Mouse (Mus musculus) ES-E14 (cell line): ENCODE measurements around the gene Clgn. TPM values are rescaled to one million over a fixed set of nuclear protein-coding genes. Genes with fewer than 3 reads are reported as not detected.
A peak's percentile ranks its signal among the peaks of the same experiment; 100 is the strongest.

Source experiments
- DNase-seq: peaks from one replicate; pipeline ENCODE4 v3.0.0-alpha.2; 2013; ENCODE audit warnings: low read depth, low spot score
- H3K27ac ChIP-seq: 2 replicates; pipeline ENCODE4 v1.5.1; 2012; ENCODE audit warnings: low read depth, mild to moderate bottlenecking, low read length, moderate library complexity, mixed read lengths; ENCODE audit not compliant: poor library complexity, insufficient read depth, severe bottlenecking
- H3K36me3 ChIP-seq: 2 replicates; pipeline ENCODE4 v1.6.1; 2012; ENCODE audit warnings: mild to moderate bottlenecking, low read length, moderate library complexity, mixed read lengths; ENCODE audit not compliant: control insufficient read depth, poor library complexity, insufficient read depth, severe bottlenecking
- H3K4me1 ChIP-seq, 2 experiments: fragments of 150-350 bp in 1 of 2; sonication (generic) in 1 of 2; 2 replicates each; pipeline ENCODE4 v1.6.1; 2012; ENCODE audit warnings: low read length in 2 of 2, mild to moderate bottlenecking in 1 of 2, mixed read lengths in 1 of 2; ENCODE audit not compliant: control insufficient read depth in 2 of 2, insufficient read depth in 2 of 2, poor library complexity in 1 of 2
- H3K4me3 ChIP-seq, 2 experiments: fragments of 150-350 bp in 1 of 2; sonication (generic) in 1 of 2; 2 replicates each; pipeline ENCODE4 v1.5.1; 2012; ENCODE audit warnings: low read length in 2 of 2, low read depth in 1 of 2, mild to moderate bottlenecking in 1 of 2, mixed read lengths in 1 of 2; ENCODE audit not compliant: insufficient read depth in 1 of 2, poor library complexity in 1 of 2, severe bottlenecking in 1 of 2
- H3K9ac ChIP-seq: 2 replicates; pipeline ENCODE4 v1.6.1; 2012; ENCODE audit warnings: low read depth, mild to moderate bottlenecking, low read length, mixed read lengths; ENCODE audit not compliant: poor library complexity, insufficient read depth, severe bottlenecking
- H3K9me3 ChIP-seq: fragments of 150-350 bp; sonication (generic); 2 replicates; pipeline ENCODE4 v1.6.1; 2012; ENCODE audit warnings: low read depth, mild to moderate bottlenecking, low read length; ENCODE audit not compliant: control insufficient read depth, insufficient read depth
- CHD2 ChIP-seq: IDR thresholded peaks from 2 replicates; pipeline ENCODE4 v1.6.1; 2014; ENCODE audit warnings: mild to moderate bottlenecking, low read depth, low read length, inconsistent platforms
- HCFC1 ChIP-seq: IDR thresholded peaks from 2 replicates; pipeline ENCODE4 v1.6.1; 2012; ENCODE audit warnings: low read length, inconsistent platforms, borderline replicate concordance; ENCODE audit not compliant: insufficient read depth
- MAFK ChIP-seq: IDR thresholded peaks from 2 replicates; pipeline ENCODE4 v1.6.1; 2014; ENCODE audit warnings: mild to moderate bottlenecking, low read depth, low read length, inconsistent platforms; ENCODE audit not compliant: insufficient read depth
- ZC3H11A ChIP-seq: IDR thresholded peaks from 2 replicates; pipeline ENCODE4 v1.6.1; 2012; ENCODE audit warnings: low read depth, mild to moderate bottlenecking, inconsistent platforms, low read length, borderline replicate concordance
- ZNF384 ChIP-seq: IDR thresholded peaks from 2 replicates; pipeline ENCODE4 v1.6.1; 2012; ENCODE audit warnings: low read depth, low read length, inconsistent platforms
- in situ Hi-C, 2 experiments: fragments of 600-800 bp; cut with MboI; formaldehyde crosslinking; loops; one replicate each; pipeline ENCODE4 v1.15.1; 2025; ENCODE audit warnings: low sequenced_read_pairs in 2 of 2, inconsistent platforms in 1 of 2; ENCODE audit not compliant: unreplicated experiment in 2 of 2
- total RNA-seq: library from RNA; depleted of rRNA; stranded (reverse); fragments of 300-350 nt; gene quantifications from 2 replicates; pipeline ENCODE4 v1.2.3, GENCODE M21; 2012

Gene Clgn
- total RNA-seq, 1 experiment, result 19.2 TPM

DNA sequence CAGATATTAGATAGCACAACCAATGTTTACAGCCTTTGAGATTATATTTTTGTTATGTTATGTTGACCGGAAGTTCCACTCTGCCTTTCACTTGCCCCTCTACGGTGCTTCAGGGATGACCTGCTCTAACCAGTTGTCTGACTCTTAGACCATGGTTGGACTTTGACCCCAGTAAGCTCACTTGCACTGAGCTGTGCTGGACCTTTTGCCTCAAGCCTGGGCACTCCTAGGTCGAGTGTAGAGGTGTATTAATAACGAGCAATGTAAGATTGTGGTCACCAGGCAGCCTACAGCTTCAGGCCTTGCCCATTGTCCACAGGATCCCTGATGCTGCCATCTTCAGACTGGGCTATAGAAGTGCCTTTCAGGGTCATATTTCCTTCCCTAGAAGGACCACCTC is 8.1 kb downstream of the Clgn start:
- no peak for DNase-seq
- Histone ChIP-seq H3K36me3 (no peaks in the 10 kb centered on the region), H3K9ac (no peak overlapping the region), H3K27ac (no peak overlapping the region), H3K9me3 (no peaks in the 10 kb centered on the region), H3K4me1 (peaks cover 0 to 11% of the 10 kb centered on the region in 2 experiments; a peak in 2 of 4 replicates), H3K4me3 (no peak overlapping the region)
- in situ Hi-C loops, result no loop called here
- TF ChIP-seq ZNF384 (no peak), CHD2 (no peak), HCFC1 (no peak)

GRCm38 (mm10) chr8:83405548-83405947 is 15.9 kb downstream of the Clgn start:
- TF ChIP-seq ZC3H11A, result no peak
- no peak for TF ChIP-seq HCFC1
- no peak for TF ChIP-seq MAFK
- no peak for TF ChIP-seq CHD2
- no peak for TF ChIP-seq ZNF384
- Histone ChIP-seq H3K4me3 (no peak overlapping the region), H3K36me3 (no peaks in the 10 kb centered on the region), H3K27ac (no peak overlapping the region), H3K9me3 (no peaks in the 10 kb centered on the region), H3K4me1 (no peaks in the 10 kb centered on the region; a peak in 1 of 4 replicates), H3K9ac (no peak overlapping the region)
- DNase-seq, result no peak
- in situ Hi-C loops, result no loop called here

DNA sequence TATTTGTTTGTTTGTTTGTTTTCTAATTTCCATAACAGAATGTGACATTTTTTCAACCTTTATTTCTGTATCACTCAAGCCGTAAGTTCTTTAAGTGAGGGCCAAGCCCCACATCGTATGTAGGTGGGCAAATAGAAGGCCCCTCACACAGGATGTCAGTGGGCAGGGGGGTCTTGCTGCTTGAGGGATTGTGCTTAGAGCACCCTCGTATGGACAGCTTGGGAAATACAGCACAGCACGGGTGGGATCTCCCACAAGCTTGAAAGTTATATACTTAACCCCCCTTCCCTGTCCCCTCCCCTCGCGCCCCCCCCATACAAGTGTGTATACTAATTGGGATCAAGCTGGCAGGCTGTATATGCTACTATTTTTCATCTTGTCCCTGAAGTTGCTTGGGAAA is 17.2 kb downstream of the Clgn start:
- no peak for TF ChIP-seq MAFK
- peak; percentile 66; the same call in 1 of the 2 replicates for TF ChIP-seq ZC3H11A
- TF ChIP-seq CHD2, result no peak
- TF ChIP-seq HCFC1, result no peak
- Histone ChIP-seq H3K4me3 (no peak overlapping the region), H3K9me3 (no peaks in the 10 kb centered on the region), H3K4me1 (no peaks in the 10 kb centered on the region; a peak in 1 of 4 replicates), H3K36me3 (no peaks in the 10 kb centered on the region), H3K27ac (no peak overlapping the region), H3K9ac (no peak overlapping the region)
- DNase-seq, result no peak
- in situ Hi-C loops, result no loop called here

- TF ChIP-seq CHD2 (no peak), HCFC1 (no peak), MAFK (no peak), ZNF384 (no peak), ZC3H11A (no peak)
- DNase-seq, result no peak
- Histone ChIP-seq H3K9ac (no peak overlapping the region), H3K36me3 (no peaks in the 10 kb centered on the region), H3K4me1 (no peaks in the 10 kb centered on the region; a peak in 1 of 4 replicates), H3K4me3 (0 out of 4 replicates have a peak overlapping the region, but pooled peaks of 1 of the 2 experiments have one; percentile 5), H3K27ac (no peak overlapping the region), H3K9me3 (no peaks in the 10 kb centered on the region)
- in situ Hi-C loops, result no loop called here
These were observed 18.8 kb downstream of the Clgn start for GRCm38 (mm10) chr8:83408496-83408895.

- no peak overlapping the region for H3K4me3 ChIP-seq
- no peak overlapping the region for H3K27ac ChIP-seq
- no peak for DNase-seq
- no peak overlapping the region for H3K9ac ChIP-seq
- no peaks in the 10 kb centered on the region for H3K9me3 ChIP-seq
- no peaks in the 10 kb centered on the region for H3K4me1 ChIP-seq
- no peaks in the 10 kb centered on the region for H3K36me3 ChIP-seq
- in situ Hi-C loops, result no loop called here
- TF ChIP-seq ZC3H11A, result no peak
- TF ChIP-seq MAFK, result no peak
- TF ChIP-seq CHD2, result no peak
- no peak for TF ChIP-seq HCFC1
- TF ChIP-seq ZNF384, result no peak
These were observed 27.2 kb downstream of the Clgn start for GRCm38 (mm10) chr8:83416878-83417277.
